Mouse (Mus musculus) embryonic facial prominence, embryonic 14.5 days (tissue): Measurements from ENCODE around the gene Arhgef1. TPM values are rescaled to one million over a fixed set of nuclear protein-coding genes. Genes with fewer than 3 reads are reported as not detected.

Experiments used
- ATAC-seq: fragments of 200-750 bp; cut with Nextera tagmentation; 2 replicates; pipeline ENCODE4 v1.8.0; 2017; ENCODE audit warnings: low read depth, moderate number of reproducible peaks, moderate TSS enrichment
- DNase-seq: peaks from one replicate; pipeline ENCODE4 v3.0.0-alpha.2; 2015; ENCODE audit warnings: low spot score
- H3K27ac ChIP-seq: fragments of 300-500 bp; sonication (generic); replicated peaks from 2 replicates; pipeline ENCODE4 v1.5.1; 2014; ENCODE audit warnings: low read depth, mild to moderate bottlenecking, low read length, moderate library complexity
- H3K27me3 ChIP-seq: fragments of 300-500 bp; sonication (generic); replicated peaks from 2 replicates; pipeline ENCODE4 v1.6.1; 2014; ENCODE audit warnings: low read length; ENCODE audit not compliant: control insufficient read depth, insufficient read depth
- H3K36me3 ChIP-seq: fragments of 300-500 bp; sonication (generic); 2 replicates; pipeline ENCODE4 v1.6.1; 2014; ENCODE audit warnings: low read length, mixed read lengths; ENCODE audit not compliant: control insufficient read depth, insufficient read depth
- H3K4me1 ChIP-seq: fragments of 300-500 bp; sonication (generic); 2 replicates; pipeline ENCODE4 v1.6.1; 2014; ENCODE audit warnings: antibody characterized with exemption, low read length; ENCODE audit not compliant: control insufficient read depth, insufficient read depth
- H3K4me2 ChIP-seq: fragments of 300-500 bp; sonication (generic); 2 replicates; pipeline ENCODE4 v1.6.1; 2014; ENCODE audit warnings: low read depth, mild to moderate bottlenecking, low read length, moderate library complexity, mixed read lengths
- H3K4me3 ChIP-seq: fragments of 300-500 bp; sonication (generic); 2 replicates; pipeline ENCODE4 v1.5.1; 2014; ENCODE audit warnings: low read depth, mild to moderate bottlenecking, low read length
- H3K9ac ChIP-seq: fragments of 300-500 bp; sonication (generic); 2 replicates; pipeline ENCODE4 v1.6.1; 2014; ENCODE audit warnings: low read depth, mild to moderate bottlenecking, low read length, moderate library complexity, mixed read lengths
- H3K9me3 ChIP-seq: fragments of 300-500 bp; sonication (generic); 2 replicates; pipeline ENCODE4 v1.6.1; 2016; ENCODE audit warnings: low read length; ENCODE audit not compliant: control insufficient read depth
- WGBS: fragments of 180-500 bp; shearing (Covaris S2); extraction: QIAGEN DNeasy Blood & Tissue Kit; methylation state at CpG from one replicate; pipeline ENCODE4 v1.1.7; 2014; 5-methylcytosine and 5-hydroxymethylcytosine counted together
- polyA plus RNA-seq: library from polyadenylated mRNA; unstranded; fragments of >200 nt; fragmentation: Nextera tagmentation; extraction: Ambion mirVana; gene quantifications from 2 replicates; pipeline ENCODE4 v1.2.1, GENCODE M21; 2014

Arhgef1 gene
- polyA plus RNA-seq, 1 experiment from 2014 or later: 86.7 TPM

DNA sequence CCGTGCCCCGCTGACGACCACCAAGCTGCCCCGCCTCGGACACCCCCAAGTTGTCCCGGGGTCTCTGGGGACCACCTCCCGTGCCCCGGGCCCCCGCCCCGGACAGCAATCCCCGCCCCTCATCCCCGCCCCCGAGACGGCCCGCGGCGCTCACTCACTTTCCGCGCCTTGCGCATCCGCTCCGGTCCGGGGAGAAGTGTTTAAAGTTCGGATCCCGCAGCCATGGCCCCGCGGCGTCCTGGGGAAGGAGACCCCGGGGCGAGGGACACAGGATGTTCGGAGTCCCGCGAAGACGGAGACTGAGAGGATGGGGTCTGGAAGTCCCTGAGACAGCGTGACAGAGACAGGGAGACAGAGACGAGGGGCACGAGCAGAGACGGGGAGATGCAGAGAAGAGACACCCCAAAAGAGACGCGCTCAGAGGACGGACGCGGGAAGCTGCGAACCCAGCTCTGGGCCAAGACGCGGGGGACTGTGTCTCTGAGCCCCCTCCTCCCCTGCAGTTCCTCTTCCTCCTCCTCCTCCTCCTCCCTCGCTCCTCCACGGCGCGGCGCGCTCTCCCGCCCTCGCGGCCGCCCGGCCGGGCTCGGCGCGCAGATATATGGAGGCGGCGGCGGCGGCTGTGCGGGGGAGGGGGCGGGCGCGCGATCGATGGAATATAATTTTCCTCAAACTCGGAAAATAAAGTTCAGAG is 41.7 kb downstream of the Arhgef1 start, which contains the start of gene Gm4881:
TSS of gene Gm4881 (minus strand) at position 238 of the 694 bp plus-strand sequence.
- peak within 1 kb of the TSS; percentile 45 for H3K4me3 ChIP-seq
- no peaks in the 10 kb centered on the region for H3K9me3 ChIP-seq
- peaks cover 98% of the 10 kb centered on the region for H3K27me3 ChIP-seq
- peak within 1 kb of the TSS; percentile 52; the same call in 1 of the 2 replicates for H3K9ac ChIP-seq
- H3K4me2 ChIP-seq: peak within 1 kb of the TSS; percentile 76
- under 1% methylated on average over 59 of the region's 72 CpGs for WGBS
- no peaks in the 10 kb centered on the region for H3K4me1 ChIP-seq
- H3K27ac ChIP-seq: no peak within 1 kb of the TSS
- ATAC-seq (no peak), DNase-seq (no peak)
- H3K36me3 ChIP-seq: no peaks in the 10 kb centered on the region

DNA sequence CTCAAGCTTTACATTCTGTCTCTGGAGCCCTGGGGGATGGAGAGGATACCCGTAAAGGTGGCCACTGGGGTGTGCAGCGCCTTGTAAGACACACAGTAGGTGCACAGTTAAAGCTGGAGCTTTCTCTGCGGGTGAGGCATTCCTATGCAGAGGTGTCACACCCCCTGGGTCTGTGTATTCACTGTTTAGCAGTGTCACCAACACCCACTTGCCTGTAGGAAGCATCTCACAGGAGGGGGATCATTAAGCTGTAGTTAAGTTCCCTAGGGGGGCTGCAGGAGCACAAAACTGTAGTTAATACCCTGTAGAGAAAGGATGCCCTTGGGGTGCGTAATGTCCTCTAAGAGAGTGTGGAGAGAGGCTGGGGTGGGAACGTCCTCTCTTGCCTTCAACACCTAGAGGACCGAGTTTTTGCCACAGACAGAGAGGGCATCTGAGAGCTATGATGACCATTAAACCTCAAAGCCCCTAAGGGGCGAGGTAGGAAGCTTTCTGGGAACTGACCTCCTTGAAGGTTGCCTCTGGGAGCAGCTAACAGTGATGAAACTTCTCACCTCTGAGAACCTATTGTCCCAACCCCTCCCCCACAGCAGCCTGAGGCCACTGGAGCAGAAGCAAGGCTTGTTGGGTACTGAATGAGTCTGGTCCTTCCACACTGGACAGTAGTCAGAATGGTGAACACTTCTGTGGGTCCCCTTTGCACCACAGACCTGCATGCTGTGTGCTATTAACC is 44.8 kb downstream of the Arhgef1 start:
- 5% methylated on average over 7 of the region's 7 CpGs for WGBS
- no peak for ATAC-seq

DNA sequence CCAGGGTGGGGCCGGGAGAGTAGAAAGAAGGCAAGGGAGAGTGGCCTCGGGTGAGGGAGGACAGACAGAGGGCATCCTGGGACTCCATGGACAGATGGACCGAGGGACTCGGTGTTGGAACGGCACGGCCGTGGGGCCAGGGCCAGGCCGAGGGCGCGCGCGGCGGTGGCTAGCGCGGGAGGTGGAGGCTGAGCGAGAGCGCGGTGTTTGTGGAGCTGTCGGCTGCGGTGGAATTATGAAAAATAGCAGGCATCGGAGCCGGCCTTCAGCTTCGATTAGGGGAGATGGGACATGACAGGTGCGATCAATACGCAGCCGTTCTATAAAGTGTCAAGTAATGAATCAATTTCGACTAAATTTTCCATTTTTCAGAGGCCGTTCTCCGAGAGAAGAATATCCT is 46.1 kb downstream of the Arhgef1 start:
- Histone ChIP-seq H3K9me3 (no peaks in the 10 kb centered on the region), H3K4me2 (0 out of 2 replicates have a peak overlapping the region, but pooled peaks have one; percentile 10), H3K27ac (no peak overlapping the region), H3K9ac (no peak overlapping the region), H3K4me1 (no peaks in the 10 kb centered on the region), H3K36me3 (no peaks in the 10 kb centered on the region), H3K4me3 (no peak overlapping the region; the same call in 1 of the 2 replicates), H3K27me3 (peaks cover 100% of the 10 kb centered on the region)
- 2% methylated on average over 29 of the region's 29 CpGs for WGBS
- DNase-seq: no peak
- ATAC-seq: no peak

More for the DNA sequence above, 44.8 kb downstream of the Arhgef1 start:
- H3K9me3 ChIP-seq: no peaks in the 10 kb centered on the region
- H3K27ac ChIP-seq: no peak overlapping the region
- H3K4me2 ChIP-seq: no peak overlapping the region
- peaks cover 100% of the 10 kb centered on the region for H3K27me3 ChIP-seq
- no peak overlapping the region for H3K9ac ChIP-seq
- no peak for DNase-seq
- H3K4me1 ChIP-seq: no peaks in the 10 kb centered on the region
- no peak overlapping the region for H3K4me3 ChIP-seq
- H3K36me3 ChIP-seq: no peaks in the 10 kb centered on the region

DNA sequence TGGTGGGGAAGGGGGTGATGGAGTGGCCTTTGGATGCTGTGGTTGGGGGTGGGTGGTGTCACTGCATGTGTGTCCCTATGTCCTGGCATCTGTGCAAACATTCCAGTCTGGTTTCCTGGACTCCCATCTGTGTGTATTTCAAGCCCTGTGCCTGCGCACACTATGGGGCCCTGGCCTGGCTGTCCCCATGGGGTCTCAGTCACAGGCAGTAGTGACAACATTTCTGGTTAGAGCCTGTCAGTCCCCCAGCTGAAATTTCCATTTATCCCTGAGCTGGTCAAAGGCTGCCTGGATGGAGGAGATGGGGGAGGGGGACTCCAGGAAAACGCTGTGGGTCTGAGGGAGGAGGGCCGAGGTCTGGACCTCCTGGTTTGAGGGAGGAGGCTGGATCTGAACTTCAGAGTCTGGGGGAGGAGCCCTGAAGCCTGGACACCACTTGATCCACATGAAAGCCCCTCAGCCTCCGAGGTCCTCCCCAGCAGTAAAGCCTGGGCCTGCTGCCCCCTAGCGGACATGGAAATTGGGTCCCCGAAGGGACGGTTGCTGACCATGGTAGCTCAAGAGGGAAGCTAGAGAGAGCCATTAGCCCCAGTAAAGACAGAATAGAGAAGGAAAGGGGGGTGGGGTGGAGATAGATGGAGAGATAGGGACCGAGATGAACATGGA is 47.4 kb downstream of the Arhgef1 start:
- no peaks in the 10 kb centered on the region for H3K36me3 ChIP-seq
- WGBS: 2% methylated on average over 8 of the region's 8 CpGs
- peak; percentile 51; the same call in 1 of the 2 replicates for ATAC-seq

DNA sequence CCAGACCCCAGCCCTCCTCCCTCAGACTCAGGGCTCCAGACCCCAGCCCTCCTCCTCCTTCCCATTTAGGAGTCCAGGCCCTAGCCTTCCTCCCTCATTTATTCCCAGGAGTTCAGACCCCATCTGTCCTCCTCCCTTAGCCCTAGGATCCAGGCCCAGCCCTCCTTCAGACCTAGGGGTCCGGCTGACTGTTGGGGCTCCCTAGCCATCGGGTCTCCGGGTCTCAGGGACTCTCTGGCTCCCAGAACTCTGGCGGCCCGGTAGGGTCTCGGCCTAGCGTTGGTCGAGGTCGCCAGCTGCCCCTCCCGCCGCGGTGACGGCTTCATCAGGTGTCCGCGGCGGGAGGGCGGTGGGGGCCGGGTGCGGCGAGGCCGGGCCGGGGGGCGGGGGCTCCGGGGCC is 51.3 kb downstream of the Arhgef1 start:
- peak overlapping the region; percentile 47 for H3K4me3 ChIP-seq

More for the DNA sequence above, 47.4 kb downstream of the Arhgef1 start:
- Histone ChIP-seq H3K27me3 (peaks cover 100% of the 10 kb centered on the region), H3K27ac (no peak overlapping the region), H3K4me2 (no peak overlapping the region), H3K4me1 (peaks cover 1% of the 10 kb centered on the region; the same call in 1 of the 2 replicates), H3K4me3 (no peak overlapping the region), H3K9me3 (no peaks in the 10 kb centered on the region), H3K9ac (no peak overlapping the region)
- DNase-seq: peak; percentile 70

DNA sequence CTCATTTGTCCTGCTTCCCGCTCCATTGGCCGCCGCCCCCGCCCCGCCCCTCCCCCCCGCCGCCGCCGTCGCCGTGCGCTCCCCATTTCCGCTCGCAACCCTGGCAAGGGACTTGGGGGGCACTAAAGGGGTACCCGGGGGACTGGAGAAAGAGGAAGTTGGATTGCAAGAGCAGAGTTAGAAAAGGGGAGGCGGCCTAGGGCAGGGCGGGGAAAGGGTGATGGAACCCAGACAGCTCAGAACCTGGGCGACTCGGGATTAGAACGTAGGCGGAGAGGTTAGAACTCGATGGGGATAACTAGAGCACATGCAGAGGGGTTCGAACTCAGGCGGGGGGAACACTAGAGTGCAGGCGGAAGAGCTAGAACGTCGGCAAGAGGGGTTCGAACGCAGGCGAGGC is 51.7 kb downstream of the Arhgef1 start:
- under 1% methylated on average over 28 of the region's 30 CpGs for WGBS
- ATAC-seq (peak; percentile 54), DNase-seq (peak; percentile 19)
- H3K4me1 ChIP-seq: peaks cover 3% of the 10 kb centered on the region; the same call in 1 of the 2 replicates
- peak overlapping the region; percentile 66 for H3K4me2 ChIP-seq
- H3K4me3 ChIP-seq: peak overlapping the region; percentile 47
- H3K27ac ChIP-seq: no peak overlapping the region
- no peaks in the 10 kb centered on the region for H3K36me3 ChIP-seq
- H3K9me3 ChIP-seq: no peaks in the 10 kb centered on the region
- peaks cover 82% of the 10 kb centered on the region for H3K27me3 ChIP-seq
- peak overlapping the region; percentile 64 for H3K9ac ChIP-seq

More for the DNA sequence above, 51.3 kb downstream of the Arhgef1 start:
- Histone ChIP-seq H3K27ac (no peak overlapping the region), H3K9ac (peak overlapping the region; percentile 64), H3K27me3 (peaks cover 87% of the 10 kb centered on the region), H3K4me1 (peaks cover 3% of the 10 kb centered on the region; the same call in 1 of the 2 replicates), H3K36me3 (no peaks in the 10 kb centered on the region), H3K4me2 (peak overlapping the region; percentile 66), H3K9me3 (no peaks in the 10 kb centered on the region)
- DNase-seq (no peak), ATAC-seq (no peak)
- WGBS: 2% methylated on average over 8 of the region's 24 CpGs

DNA sequence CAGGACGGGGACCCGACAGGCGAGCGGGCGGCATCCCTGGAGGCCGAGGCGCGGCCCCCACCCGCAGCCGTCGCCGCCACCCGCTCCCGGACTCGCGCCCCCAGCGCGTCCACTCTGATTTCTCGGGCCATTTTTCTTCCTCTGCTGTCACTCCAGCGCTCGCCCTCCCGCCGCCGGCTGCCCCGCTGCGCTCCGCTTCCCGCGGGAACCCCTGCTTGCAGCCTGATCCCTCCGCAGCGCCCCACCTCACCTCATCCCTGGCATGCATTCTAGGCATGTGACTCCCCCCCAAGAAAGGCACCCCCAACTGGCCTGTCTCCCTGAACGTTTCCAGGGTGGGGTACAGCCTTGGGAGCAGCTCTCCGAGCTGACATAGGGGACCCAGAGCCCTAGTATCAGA is 52.5 kb downstream of the Arhgef1 start:
- DNase-seq (no peak), ATAC-seq (no peak)
- H3K27me3 ChIP-seq: peaks cover 74% of the 10 kb centered on the region
- H3K27ac ChIP-seq: no peak overlapping the region
- WGBS: 2% methylated on average over 19 of the region's 33 CpGs
- peak overlapping the region; percentile 47 for H3K4me3 ChIP-seq
- peaks cover 3% of the 10 kb centered on the region; the same call in 1 of the 2 replicates for H3K4me1 ChIP-seq
- no peaks in the 10 kb centered on the region for H3K9me3 ChIP-seq
- peak overlapping the region; percentile 66 for H3K4me2 ChIP-seq
- no peaks in the 10 kb centered on the region for H3K36me3 ChIP-seq
- H3K9ac ChIP-seq: peak overlapping the region; percentile 64

DNA sequence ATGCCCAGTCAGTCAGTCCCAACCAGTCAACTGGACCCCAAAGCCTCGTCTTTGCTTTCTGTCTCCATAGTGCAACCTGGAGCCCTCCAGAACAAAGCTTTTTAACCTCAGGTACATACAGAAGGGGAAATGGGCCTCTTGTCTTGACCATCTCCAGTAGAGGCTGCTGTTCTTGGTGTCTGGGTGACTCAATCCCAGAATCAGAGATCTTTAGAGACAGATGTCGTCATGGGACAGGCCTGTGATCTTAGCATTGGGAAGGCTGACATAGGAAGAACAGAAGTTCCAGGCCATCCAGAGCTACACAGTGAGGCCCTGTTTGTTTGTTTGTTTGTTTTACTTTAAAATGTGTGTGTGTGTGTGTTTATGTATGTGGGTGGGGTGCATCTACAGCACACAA is 61.6 kb downstream of the Arhgef1 start:
- Histone ChIP-seq H3K4me1 (no peaks in the 10 kb centered on the region), H3K4me2 (no peak overlapping the region), H3K27me3 (no peaks in the 10 kb centered on the region), H3K36me3 (no peaks in the 10 kb centered on the region), H3K27ac (no peak overlapping the region), H3K9ac (no peak overlapping the region), H3K9me3 (no peaks in the 10 kb centered on the region), H3K4me3 (no peak overlapping the region)
- WGBS: 74% methylated on average over 2 of the region's 2 CpGs
- DNase-seq (no peak), ATAC-seq (no peak)
